Mouse (Mus musculus) heart, adult 2 months (tissue): ENCODE data around the gene Fam107a. TPM values are rescaled to one million over a fixed set of nuclear protein-coding genes. Genes with fewer than 3 reads are reported as not detected.

Source experiments
- DNase-seq, 2 experiments: peaks; one replicate each; pipeline ENCODE4 v3.0.0; 2021
- H3K27ac ChIP-seq: fragments of 200-600 bp; 2 replicates; pipeline ENCODE4 v1.8.1; 2022
- H3K27me3 ChIP-seq: fragments of 200-500 bp; 2 replicates; pipeline ENCODE4 v1.6.1; 2012; ENCODE audit warnings: mild to moderate bottlenecking, low read length, inconsistent platforms, mixed read lengths; ENCODE audit not compliant: control insufficient read depth, insufficient read depth
- H3K36me3 ChIP-seq: fragments of 200-500 bp; 2 replicates; pipeline ENCODE4 v1.6.1; 2012; ENCODE audit warnings: low read length, inconsistent platforms; ENCODE audit not compliant: control insufficient read depth, insufficient read depth
- H3K4me1 ChIP-seq: fragments of 200-500 bp; 2 replicates; pipeline ENCODE4 v1.6.1; 2011; ENCODE audit warnings: low read length; ENCODE audit not compliant: control insufficient read depth, insufficient read depth
- H3K4me3 ChIP-seq: fragments of 200-600 bp; 2 replicates; pipeline ENCODE4 v1.8.1; 2022
- H3K79me2 ChIP-seq: fragments of 200-500 bp; replicated peaks from 2 replicates; pipeline ENCODE4 v1.6.1; 2012; ENCODE audit warnings: mild to moderate bottlenecking, inconsistent platforms, low read length, moderate library complexity, mixed read lengths; ENCODE audit not compliant: control insufficient read depth, insufficient read depth
- H3K9ac ChIP-seq: fragments of 200-500 bp; 2 replicates; pipeline ENCODE4 v1.6.1; 2012; ENCODE audit warnings: low read depth, mild to moderate bottlenecking, control low read depth, inconsistent platforms, low read length, mixed read lengths
- CTCF ChIP-seq: fragments of 200-600 bp; IDR thresholded peaks from 2 replicates; pipeline ENCODE4 v1.8.1; 2022; ENCODE audit warnings: antibody characterized with exemption, mild to moderate bottlenecking, moderate library complexity
- EP300 ChIP-seq: fragments of 200-500 bp; IDR thresholded peaks from 2 replicates; pipeline ENCODE4 v1.6.1; 2011; ENCODE audit warnings: low read depth, low read length, control low read depth; ENCODE audit not compliant: insufficient read depth
- POLR2A ChIP-seq: fragments of 200-500 bp; IDR thresholded peaks from 2 replicates; pipeline ENCODE4 v1.6.1; 2011; ENCODE audit warnings: mild to moderate bottlenecking, low read depth, low read length, control low read depth; ENCODE audit not compliant: insufficient read depth
- WGBS: fragments of 180-500 bp; shearing (Covaris S2); methylation state at CpG from one replicate; pipeline ENCODE4 v1.1.7; 2018; 5-methylcytosine and 5-hydroxymethylcytosine counted together
- intact Hi-C: fragments of 180-260 bp; cut with DNase I; formaldehyde crosslinking; loops from one replicate; pipeline ENCODE4 v1.15.1; 2025
- polyA plus RNA-seq: library from polyadenylated mRNA; depleted of rRNA; stranded (reverse); fragments of >200 nt; gene quantifications from 2 replicates; pipeline ENCODE4 v1.2.3, GENCODE M21; 2012
- total RNA-seq, 2 experiments: library from RNA; stranded (reverse); gene quantifications; 2 replicates each; pipeline ENCODE4 v1.2.3; 2021

The Fam107a gene
- total and polyA plus RNA-seq, 3 experiments = 5.1 to 17.2 (median 5.4) TPM

DNA sequence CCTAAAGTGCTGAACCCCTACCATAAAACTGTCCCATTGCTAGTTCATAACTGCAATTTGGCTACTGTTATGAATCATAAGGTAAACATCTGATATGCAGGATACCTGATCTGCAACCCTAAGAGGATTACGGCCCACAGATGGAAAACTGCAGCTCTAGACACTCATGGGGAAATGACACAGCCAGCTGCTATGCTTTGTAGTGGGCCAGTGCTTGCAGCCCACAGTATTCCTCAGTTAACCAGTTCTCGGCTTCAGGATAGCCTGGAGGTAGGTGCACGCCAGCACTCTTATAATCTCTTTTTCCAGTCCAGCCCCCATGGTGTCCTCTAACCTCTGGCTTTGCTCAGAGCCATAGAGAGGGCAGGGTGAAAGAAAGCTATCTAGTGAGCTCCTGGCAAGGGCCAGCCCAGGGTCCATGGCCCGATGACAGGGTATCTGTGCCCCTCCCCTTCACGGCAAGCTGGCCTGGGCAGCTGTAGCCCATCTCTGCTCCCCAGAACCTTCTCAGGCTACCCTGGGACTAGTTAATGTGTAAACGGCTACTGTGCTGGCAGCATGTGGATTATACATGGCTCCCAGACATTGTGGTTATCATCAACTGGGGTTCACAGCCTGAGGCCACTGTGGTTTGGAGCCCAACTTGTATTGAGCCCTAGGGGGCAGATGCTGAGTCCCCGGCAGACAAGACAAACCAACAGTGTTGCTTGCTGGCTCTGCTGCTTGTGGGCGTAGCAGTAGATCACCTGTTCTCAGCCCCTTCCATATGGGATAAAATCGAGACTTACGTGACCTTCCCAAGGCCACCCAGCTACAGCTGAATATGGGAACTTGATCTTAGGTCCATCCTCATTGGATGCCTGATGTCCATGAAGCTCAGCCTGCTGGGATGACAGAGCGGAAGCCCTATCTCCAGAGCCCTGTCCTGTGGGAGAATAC, 14.8 kb upstream of the Fam107a start:
- Histone ChIP-seq H3K4me3 (no peak overlapping the region), H3K27ac (no peak overlapping the region), H3K79me2 (no peaks in the 10 kb centered on the region), H3K36me3 (no peaks in the 10 kb centered on the region), H3K9ac (no peak overlapping the region), H3K27me3 (no peaks in the 10 kb centered on the region), H3K4me1 (peaks cover 4% of the 10 kb centered on the region)
- WGBS = 82% methylated on average over 11 of the region's 11 CpGs
- intact Hi-C loops = no loop called here
- TF ChIP-seq CTCF = no peak
- no peak for TF ChIP-seq EP300
- TF ChIP-seq POLR2A = no peak
- no peak for DNase-seq

GRCm38 (mm10) chr14:8331307-8331905, 13.6 kb upstream of the Fam107a start:
- no peaks in the 10 kb centered on the region for H3K36me3 ChIP-seq
- no peaks in the 10 kb centered on the region for H3K79me2 ChIP-seq
- peaks cover 10% of the 10 kb centered on the region for H3K4me1 ChIP-seq
- peak overlapping the region; percentile 20; the same call in 1 of the 2 replicates for H3K27ac ChIP-seq
- 57% methylated on average over 14 of the region's 14 CpGs for WGBS
- TF ChIP-seq EP300 (0 out of 2 replicates have a peak, but pooled peaks have one; percentile 5), POLR2A (no peak)
- peak; percentile 47 to 66 for DNase-seq
- intact Hi-C loops = no loop called here
- H3K9ac ChIP-seq = no peak overlapping the region
- no peak overlapping the region for H3K4me3 ChIP-seq
- no peaks in the 10 kb centered on the region for H3K27me3 ChIP-seq

GRCm38 (mm10) chr14:8330390-8330789, 12.6 kb upstream of the Fam107a start:
- Histone ChIP-seq H3K79me2 (no peaks in the 10 kb centered on the region), H3K27ac (no peak overlapping the region), H3K27me3 (no peaks in the 10 kb centered on the region), H3K9ac (no peak overlapping the region), H3K4me1 (peaks cover 10% of the 10 kb centered on the region), H3K4me3 (no peak overlapping the region), H3K36me3 (no peaks in the 10 kb centered on the region)
- intact Hi-C loops = no loop called here
- 62% methylated on average over 6 of the region's 6 CpGs for WGBS
- no peak for DNase-seq
- TF ChIP-seq EP300 (no peak), CTCF (no peak), POLR2A (no peak)

DNA sequence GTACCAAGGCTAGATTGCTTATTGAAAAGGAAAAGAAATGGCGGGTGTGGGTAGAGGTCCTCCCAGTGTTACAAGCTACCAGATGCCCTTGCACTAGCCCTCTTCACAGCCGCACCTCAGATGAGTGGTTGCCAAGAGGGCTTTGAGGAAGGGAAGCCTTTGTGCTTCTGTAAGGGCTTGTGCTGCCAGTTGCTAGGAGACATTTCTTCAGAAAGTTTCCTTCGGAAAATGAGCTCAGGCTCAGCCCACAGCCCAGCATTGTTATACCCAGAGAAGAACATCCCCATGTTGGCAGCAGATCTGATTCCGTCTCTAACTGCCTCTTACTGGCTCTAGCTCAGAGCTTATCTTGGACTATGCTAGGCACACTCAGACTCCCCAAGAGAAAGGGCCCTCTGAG, 11.7 kb upstream of the Fam107a start:
- DNase-seq = no peak
- no peak overlapping the region for H3K4me3 ChIP-seq
- no peaks in the 10 kb centered on the region for H3K27me3 ChIP-seq
- TF ChIP-seq CTCF (no peak), POLR2A (no peak), EP300 (no peak)
- H3K4me1 ChIP-seq = peaks cover 10% of the 10 kb centered on the region
- H3K79me2 ChIP-seq = no peaks in the 10 kb centered on the region
- no peak overlapping the region for H3K27ac ChIP-seq
- intact Hi-C loops = no loop called here
- WGBS = 38% methylated on average over 4 of the region's 4 CpGs
- no peak overlapping the region for H3K9ac ChIP-seq
- H3K36me3 ChIP-seq = no peaks in the 10 kb centered on the region

GRCm38 (mm10) chr14:8327371-8327770, 9.5 kb upstream of the Fam107a start:
- no peaks in the 10 kb centered on the region for H3K36me3 ChIP-seq
- H3K4me1 ChIP-seq = peaks cover 10% of the 10 kb centered on the region
- no peaks in the 10 kb centered on the region for H3K79me2 ChIP-seq
- no peak overlapping the region for H3K9ac ChIP-seq
- no peak for TF ChIP-seq EP300
- no peak for TF ChIP-seq CTCF
- no peak for TF ChIP-seq POLR2A
- no peaks in the 10 kb centered on the region for H3K27me3 ChIP-seq
- peak overlapping the region; percentile 51 for H3K27ac ChIP-seq
- DNase-seq = peak in 1 of 2 experiments; percentile 32
- 38% methylated on average over 1 of the region's 1 CpGs for WGBS
- intact Hi-C loops = no loop called here
- H3K4me3 ChIP-seq = no peak overlapping the region

DNA sequence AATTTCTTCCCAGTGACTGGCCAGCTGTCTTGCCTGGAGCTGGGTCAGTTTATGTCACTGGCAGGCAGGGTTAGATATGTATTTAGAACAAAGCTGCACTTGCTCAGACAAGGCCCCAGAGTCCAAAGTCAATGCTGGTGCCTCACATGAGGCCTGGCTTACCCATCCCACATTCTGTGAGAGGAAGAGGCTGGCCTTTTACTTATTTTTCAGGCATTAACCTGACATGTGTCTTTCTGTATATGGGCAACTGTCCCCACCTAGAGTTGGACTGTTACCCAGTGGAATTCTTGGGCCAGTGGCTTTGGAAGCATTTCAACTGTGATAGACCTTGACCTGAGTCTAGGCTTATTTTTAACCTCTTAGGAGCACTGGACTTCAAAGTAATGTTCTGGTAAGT, 9.1 kb upstream of the Fam107a start:
- DNase-seq = peak; percentile 24 to 35
- peak overlapping the region; percentile 51 for H3K27ac ChIP-seq
- H3K79me2 ChIP-seq = no peaks in the 10 kb centered on the region
- TF ChIP-seq POLR2A = no peak
- no peak for TF ChIP-seq CTCF
- peaks cover 10% of the 10 kb centered on the region for H3K4me1 ChIP-seq
- H3K4me3 ChIP-seq = no peak overlapping the region
- intact Hi-C loops = no loop called here
- no peaks in the 10 kb centered on the region for H3K27me3 ChIP-seq
- H3K36me3 ChIP-seq = no peaks in the 10 kb centered on the region
- H3K9ac ChIP-seq = no peak overlapping the region
